Mouse (Mus musculus) heart, adult 2 months (tissue): ENCODE results near the gene Prkag2.

ENCODE experiments used
- EP300 ChIP-seq: fragments of 200-500 bp; IDR thresholded peaks from 2 replicates; pipeline ENCODE4 v1.6.1; 2011; ENCODE audit warnings: low read depth, low read length, control low read depth; ENCODE audit not compliant: insufficient read depth
- POLR2A ChIP-seq: fragments of 200-500 bp; IDR thresholded peaks from 2 replicates; pipeline ENCODE4 v1.6.1; 2011; ENCODE audit warnings: mild to moderate bottlenecking, low read depth, low read length, control low read depth; ENCODE audit not compliant: insufficient read depth

- TF ChIP-seq POLR2A (no peak; the same call in 1 of the 2 replicates), EP300 (no peak)
Measured at GRCm38 (mm10) chr5:25099367-25100156, 880 bp downstream of the Prkag2 start.
